Mouse (Mus musculus): Measurements from ENCODE around the gene Ston2. TPM values are rescaled to one million over a fixed set of nuclear protein-coding genes. Genes with fewer than 3 reads are reported as not detected.

Gene Ston2
- polyA plus RNA-seq, 1 experiment from 2014 or later = 11.0 TPM

- Histone ChIP-seq H3K27me3 (ENCODE audit: insufficient read depth, low read length) (no peaks in the 10 kb centered on the region), H3K4me3 (ENCODE audit: low read length) (no peak overlapping the region), H3K9me3 (ENCODE audit: low read length) (no peaks in the 10 kb centered on the region), H3K36me3 (ENCODE audit: insufficient read depth, low read length) (no peaks in the 10 kb centered on the region), H3K9ac (replicated peaks; ENCODE audit: low read length) (no peak overlapping the region), H3K27ac (ENCODE audit: low read length) (no peak overlapping the region), H3K4me2 (replicated peaks; ENCODE audit: low read depth, low read length) (no peak overlapping the region), H3K4me1 (ENCODE audit: insufficient read depth, low read length) (no peaks in the 10 kb centered on the region)
- no peak for ATAC-seq (ENCODE audit: low FRiP score, low TSS enrichment)
- WGBS = 86% methylated on average over 12 of the region's 12 CpGs
These were observed 127.4 kb downstream of the Ston2 start for GRCm38 (mm10) chr12:91660640-91661417.

- H3K9ac ChIP-seq (replicated peaks; ENCODE audit: low read length) = no peak overlapping the region
- H3K4me1 ChIP-seq (ENCODE audit: insufficient read depth, low read length) = no peaks in the 10 kb centered on the region
- H3K4me2 ChIP-seq (replicated peaks; ENCODE audit: low read depth, low read length) = no peak overlapping the region
- 0 out of 2 replicates have a peak, but pooled peaks have one; percentile 61 for ATAC-seq (ENCODE audit: low FRiP score, low TSS enrichment)
- H3K9me3 ChIP-seq (ENCODE audit: low read length) = no peaks in the 10 kb centered on the region
- no peaks in the 10 kb centered on the region for H3K27me3 ChIP-seq (ENCODE audit: insufficient read depth, low read length)
- H3K4me3 ChIP-seq (ENCODE audit: low read length) = no peak overlapping the region
- no peak overlapping the region for H3K27ac ChIP-seq (ENCODE audit: low read length)
- no peaks in the 10 kb centered on the region for H3K36me3 ChIP-seq (ENCODE audit: insufficient read depth, low read length)
- 66% methylated on average over 3 of the region's 3 CpGs for WGBS
These were observed 133.6 kb downstream of the Ston2 start for GRCm38 (mm10) chr12:91654399-91655122.

GRCm38 (mm10) chr12:91648426-91648825 is 139.8 kb downstream of the Ston2 start:
- Histone ChIP-seq H3K9ac (replicated peaks; ENCODE audit: low read length) (no peak overlapping the region), H3K27ac (ENCODE audit: low read length) (no peak overlapping the region), H3K4me1 (ENCODE audit: insufficient read depth, low read length) (no peaks in the 10 kb centered on the region), H3K27me3 (ENCODE audit: insufficient read depth, low read length) (no peaks in the 10 kb centered on the region), H3K4me3 (ENCODE audit: low read length) (no peak overlapping the region), H3K4me2 (replicated peaks; ENCODE audit: low read depth, low read length) (no peak overlapping the region), H3K36me3 (ENCODE audit: insufficient read depth, low read length) (peaks cover 19% of the 10 kb centered on the region), H3K9me3 (ENCODE audit: low read length) (peaks cover 12% of the 10 kb centered on the region)
- ATAC-seq (ENCODE audit: low FRiP score, low TSS enrichment) = no peak
- 97% methylated on average over 17 of the region's 17 CpGs for WGBS

GRCm38 (mm10) chr12:91645361-91646123 is 142.6 kb downstream of the Ston2 start:
- 81% methylated on average over 6 of the region's 6 CpGs for WGBS
- H3K4me3 ChIP-seq (ENCODE audit: low read length) = no peak overlapping the region
- H3K4me1 ChIP-seq (ENCODE audit: insufficient read depth, low read length) = peaks cover 9% of the 10 kb centered on the region
- H3K4me2 ChIP-seq (replicated peaks; ENCODE audit: low read depth, low read length) = no peak overlapping the region
- peaks cover 12% of the 10 kb centered on the region for H3K9me3 ChIP-seq (ENCODE audit: low read length)
- no peaks in the 10 kb centered on the region for H3K27me3 ChIP-seq (ENCODE audit: insufficient read depth, low read length)
- no peak for ATAC-seq (ENCODE audit: low FRiP score, low TSS enrichment)
- no peak overlapping the region for H3K9ac ChIP-seq (replicated peaks; ENCODE audit: low read length)
- H3K27ac ChIP-seq (ENCODE audit: low read length) = no peak overlapping the region
- peaks cover 19% of the 10 kb centered on the region for H3K36me3 ChIP-seq (ENCODE audit: insufficient read depth, low read length)

- no peak overlapping the region for H3K4me3 ChIP-seq (ENCODE audit: low read length)
- no peak for ATAC-seq (ENCODE audit: low FRiP score, low TSS enrichment)
- H3K4me1 ChIP-seq (ENCODE audit: insufficient read depth, low read length) = peaks cover 10% of the 10 kb centered on the region
- no peak overlapping the region for H3K9ac ChIP-seq (replicated peaks; ENCODE audit: low read length)
- H3K9me3 ChIP-seq (ENCODE audit: low read length) = peaks cover 9% of the 10 kb centered on the region
- H3K36me3 ChIP-seq (ENCODE audit: insufficient read depth, low read length) = peaks cover 13% of the 10 kb centered on the region
- no peak overlapping the region for H3K27ac ChIP-seq (ENCODE audit: low read length)
- H3K4me2 ChIP-seq (replicated peaks; ENCODE audit: low read depth, low read length) = no peak overlapping the region
- no peaks in the 10 kb centered on the region for H3K27me3 ChIP-seq (ENCODE audit: insufficient read depth, low read length)
- WGBS = 75% methylated on average over 7 of the region's 7 CpGs
These were observed 145.0 kb downstream of the Ston2 start for GRCm38 (mm10) chr12:91643221-91643620.

GRCm38 (mm10) chr12:91642426-91643093 is 145.6 kb downstream of the Ston2 start:
- Histone ChIP-seq H3K9ac (replicated peaks; ENCODE audit: low read length) (no peak overlapping the region), H3K4me1 (ENCODE audit: insufficient read depth, low read length) (peaks cover 17% of the 10 kb centered on the region), H3K27me3 (ENCODE audit: insufficient read depth, low read length) (no peaks in the 10 kb centered on the region), H3K36me3 (ENCODE audit: insufficient read depth, low read length) (peaks cover 7% of the 10 kb centered on the region), H3K4me2 (replicated peaks; ENCODE audit: low read depth, low read length) (no peak overlapping the region), H3K9me3 (ENCODE audit: low read length) (peaks cover 2% of the 10 kb centered on the region; the same call in 1 of the 2 replicates), H3K27ac (ENCODE audit: low read length) (no peak overlapping the region), H3K4me3 (ENCODE audit: low read length) (no peak overlapping the region)
- no peak for ATAC-seq (ENCODE audit: low FRiP score, low TSS enrichment)
- 78% methylated on average over 12 of the region's 12 CpGs for WGBS

GRCm38 (mm10) chr12:91641631-91642141 is 146.5 kb downstream of the Ston2 start:
- H3K4me2 ChIP-seq (replicated peaks; ENCODE audit: low read depth, low read length) = peak overlapping the region; percentile 45
- WGBS = 12% methylated on average over 13 of the region's 13 CpGs
- peak overlapping the region; percentile 20 for H3K4me3 ChIP-seq (ENCODE audit: low read length)
- H3K9ac ChIP-seq (replicated peaks; ENCODE audit: low read length) = peak overlapping the region; percentile 44
- H3K27me3 ChIP-seq (ENCODE audit: insufficient read depth, low read length) = no peaks in the 10 kb centered on the region
- peaks cover 25% of the 10 kb centered on the region for H3K4me1 ChIP-seq (ENCODE audit: insufficient read depth, low read length)
- H3K27ac ChIP-seq (ENCODE audit: low read length) = no peak overlapping the region
- no peaks in the 10 kb centered on the region for H3K36me3 ChIP-seq (ENCODE audit: insufficient read depth, low read length)
- H3K9me3 ChIP-seq (ENCODE audit: low read length) = no peaks in the 10 kb centered on the region
- ATAC-seq (ENCODE audit: low FRiP score, low TSS enrichment) = peak; percentile 16; the same call in 1 of the 2 replicates

- H3K9ac ChIP-seq (replicated peaks; ENCODE audit: low read length) = peak overlapping the region; percentile 44; the same call in 1 of the 2 replicates
- 43% methylated on average over 7 of the region's 7 CpGs for WGBS
- H3K4me2 ChIP-seq (replicated peaks; ENCODE audit: low read depth, low read length) = peak overlapping the region; percentile 45
- no peak overlapping the region for H3K27ac ChIP-seq (ENCODE audit: low read length)
- H3K9me3 ChIP-seq (ENCODE audit: low read length) = no peaks in the 10 kb centered on the region
- peaks cover 25% of the 10 kb centered on the region for H3K4me1 ChIP-seq (ENCODE audit: insufficient read depth, low read length)
- H3K27me3 ChIP-seq (ENCODE audit: insufficient read depth, low read length) = no peaks in the 10 kb centered on the region
- H3K36me3 ChIP-seq (ENCODE audit: insufficient read depth, low read length) = no peaks in the 10 kb centered on the region
- H3K4me3 ChIP-seq (ENCODE audit: low read length) = peak overlapping the region; percentile 20; the same call in 1 of the 2 replicates
- no peak for ATAC-seq (ENCODE audit: low FRiP score, low TSS enrichment)
These were observed 147.1 kb downstream of the Ston2 start for GRCm38 (mm10) chr12:91641133-91641532.

- WGBS = 41% methylated on average over 7 of the region's 7 CpGs
- peaks cover 25% of the 10 kb centered on the region for H3K4me1 ChIP-seq (ENCODE audit: insufficient read depth, low read length)
- H3K9me3 ChIP-seq (ENCODE audit: low read length) = no peaks in the 10 kb centered on the region
- no peaks in the 10 kb centered on the region for H3K36me3 ChIP-seq (ENCODE audit: insufficient read depth, low read length)
- no peak overlapping the region for H3K4me3 ChIP-seq (ENCODE audit: low read length)
- no peaks in the 10 kb centered on the region for H3K27me3 ChIP-seq (ENCODE audit: insufficient read depth, low read length)
- no peak overlapping the region for H3K9ac ChIP-seq (replicated peaks; ENCODE audit: low read length)
- ATAC-seq (ENCODE audit: low FRiP score, low TSS enrichment) = no peak
- no peak overlapping the region for H3K4me2 ChIP-seq (replicated peaks; ENCODE audit: low read depth, low read length)
- no peak overlapping the region for H3K27ac ChIP-seq (ENCODE audit: low read length)
These were observed 147.5 kb downstream of the Ston2 start for GRCm38 (mm10) chr12:91640712-91641111.

All from kidney, embryonic 16.5 days (tissue).